Mouse (Mus musculus) left cerebral cortex, adult 2 months (tissue): ENCODE measurements around the gene Nhlrc1. TPM values are rescaled to one million over a fixed set of nuclear protein-coding genes. Genes with fewer than 3 reads are reported as not detected.

Source experiments
- DNase-seq, 2 experiments: peaks; one replicate each; pipeline ENCODE4 v3.0.0; 2021 to 2022; ENCODE audit warnings: low spot score in 2 of 2, mixed read lengths in 1 of 2; ENCODE audit errors: extremely low spot score in 1 of 2
- H3K27ac ChIP-seq: fragments of 200-600 bp; 2 replicates; pipeline ENCODE4 v1.8.1; 2022
- H3K4me3 ChIP-seq: fragments of 200-600 bp; 2 replicates; pipeline ENCODE4 v1.8.1; 2022
- CTCF ChIP-seq: fragments of 200-600 bp; IDR thresholded peaks from 2 replicates; pipeline ENCODE4 v1.8.1; 2022; ENCODE audit warnings: antibody characterized with exemption, mild to moderate bottlenecking, moderate library complexity
- intact Hi-C: fragments of 180-260 bp; cut with DNase I; formaldehyde crosslinking; loops from one replicate; pipeline ENCODE4 v1.15.1; 2025
- total RNA-seq, 2 experiments: library from RNA; stranded (reverse); gene quantifications; 2 replicates each; pipeline ENCODE4 v1.2.3; 2021

Gene Nhlrc1
- total RNA-seq, 2 experiments from 2014 or later: 13.2 to 17.9 TPM

- no peak for DNase-seq
- Histone ChIP-seq H3K4me3 (no peak overlapping the region), H3K27ac (no peak overlapping the region)
- no peak for TF ChIP-seq CTCF
- intact Hi-C loops: no loop called here
These were observed 44.2 kb downstream of the Nhlrc1 start for GRCm38 (mm10) chr13:46970286-46970945.

- intact Hi-C loops: no loop called here
- no peak for DNase-seq
- TF ChIP-seq CTCF: no peak; the same call in 1 of the 2 replicates
- Histone ChIP-seq H3K27ac (no peak overlapping the region), H3K4me3 (no peak overlapping the region)
These were observed 46.0 kb downstream of the Nhlrc1 start for GRCm38 (mm10) chr13:46968626-46969025.

GRCm38 (mm10) chr13:46967308-46967707 is 47.3 kb downstream of the Nhlrc1 start:
- intact Hi-C loops: no loop called here
- H3K4me3 ChIP-seq: no peak overlapping the region
- no peak overlapping the region for H3K27ac ChIP-seq
- no peak for DNase-seq
- no peak for TF ChIP-seq CTCF

Other genes with a start within 250 kb of the Nhlrc1 start
- 10 to 100 TPM; 19.1 to 22.7 TPM for gene Kif13a, start 85.0 kb downstream of the Nhlrc1 start, total RNA-seq
- gene Kdm1b, start 28.6 kb upstream of the Nhlrc1 start, total RNA-seq: 1 to 10 TPM; 8.8 to 9.1 TPM
- gene Tpmt, start 29.9 kb upstream of the Nhlrc1 start, total RNA-seq: 1 to 10 TPM; 7.5 to 7.7 TPM
- gene Dek, start 91.4 kb upstream of the Nhlrc1 start, total RNA-seq: 10 to 100 TPM; 48.3 to 51.2 TPM
- 10 to 100 TPM; 20.7 to 25.9 TPM for gene Rnf144b, start 107.8 kb upstream of the Nhlrc1 start, total RNA-seq